Mouse (Mus musculus) large intestine, adult 2 months (tissue): Measurements from ENCODE around the gene Pot1b. TPM values are rescaled to one million over a fixed set of nuclear protein-coding genes. Genes with fewer than 3 reads are reported as not detected.

ENCODE experiments used
- DNase-seq: peaks from one replicate; pipeline ENCODE4 v3.0.0-alpha.2; 2012; ENCODE audit warnings: low read depth, low spot score
- WGBS: fragments of 180-500 bp; shearing (Covaris S2); methylation state at CpG from one replicate; pipeline ENCODE4 v1.1.7; 2018; 5-methylcytosine and 5-hydroxymethylcytosine counted together
- polyA plus RNA-seq: library from polyadenylated mRNA; depleted of rRNA; stranded (reverse); fragments of >200 nt; gene quantifications from 2 replicates; pipeline ENCODE4 v1.2.3, GENCODE M21; 2012; rRNA removed

Pot1b gene
- 2.4 and 3.9 TPM in 2 replicates for polyA plus RNA-seq

GRCm38 (mm10) chr17:55711984-55712811 is at the start of gene Pot1b:
TSS of gene Pot1b (minus strand) at chr17:55712628.
- under 1% methylated on average over 37 of the region's 37 CpGs for WGBS
- peak; percentile 82 for DNase-seq

GRCm38 (mm10) chr17:55751170-55751569 is 38.7 kb upstream of the Pot1b start:
- DNase-seq, result no peak
- WGBS, result 77% methylated on average over 2 of the region's 2 CpGs

GRCm38 (mm10) chr17:55749786-55750185 is 37.4 kb upstream of the Pot1b start, which contains the start of gene Adgre4:
TSS of gene Adgre4 (plus strand) at chr17:55749984.
- no peak for DNase-seq
- 44% methylated on average over 2 of the region's 2 CpGs for WGBS

GRCm38 (mm10) chr17:55736675-55737074 is 24.2 kb upstream of the Pot1b start:
- DNase-seq, result no peak
- WGBS, result 70% methylated on average over 1 of the region's 1 CpGs

GRCm38 (mm10) chr17:55726193-55726592 is 13.8 kb upstream of the Pot1b start:
- WGBS, result 44% methylated on average over 2 of the region's 2 CpGs
- no peak for DNase-seq

GRCm38 (mm10) chr17:55722250-55722649 is 9.8 kb upstream of the Pot1b start:
- DNase-seq, result no peak
- 50% methylated on average over 2 of the region's 2 CpGs for WGBS

- DNase-seq, result no peak
- WGBS, result 70% methylated on average over 1 of the region's 1 CpGs
These were observed 8.8 kb upstream of the Pot1b start for GRCm38 (mm10) chr17:55721270-55721669.

GRCm38 (mm10) chr17:55702865-55703264 is 9.6 kb downstream of the Pot1b start:
- 86% methylated on average over 5 of the region's 5 CpGs for WGBS
- no peak for DNase-seq

GRCm38 (mm10) chr17:55702161-55702820 is 10.1 kb downstream of the Pot1b start:
- 66% methylated on average over 3 of the region's 3 CpGs for WGBS
- peak; percentile 44 for DNase-seq

GRCm38 (mm10) chr17:55699388-55699787 is 13.0 kb downstream of the Pot1b start:
- 81% methylated on average over 2 of the region's 2 CpGs for WGBS
- DNase-seq, result no peak

- DNase-seq, result no peak
- 90% methylated on average over 2 of the region's 2 CpGs for WGBS
These were observed 51.3 kb downstream of the Pot1b start for GRCm38 (mm10) chr17:55661099-55661498.

- 87% methylated on average over 3 of the region's 3 CpGs for WGBS
These were observed 87.3 kb downstream of the Pot1b start, which contains the start of gene Vmn2r118 for GRCm38 (mm10) chr17:55625092-55625491. TSS of gene Vmn2r118 (minus strand) at chr17:55625192.

More at GRCm38 (mm10) chr17:55625092-55625491, 87.3 kb downstream of the Pot1b start, which contains the start of gene Vmn2r118:
- DNase-seq, result no peak

Other genes starting within 250 kb of the Pot1b start
- not detected in 2 replicates for gene Vmn2r118, start 87.4 kb downstream of the Pot1b start, polyA plus RNA-seq
- gene Adgre4, start 37.4 kb upstream of the Pot1b start, polyA plus RNA-seq, result 0.41 and 1.1 TPM in 2 replicates
- gene Zfp119a, start 166.3 kb upstream of the Pot1b start, polyA plus RNA-seq, result 0.35 and 0.56 TPM in 2 replicates
- 0.89 and 1.3 TPM in 2 replicates for gene Zfp959, start 179.5 kb upstream of the Pot1b start, polyA plus RNA-seq
- gene Zfp119b, start 236.9 kb upstream of the Pot1b start, polyA plus RNA-seq, result 0.45 and 0.60 TPM in 2 replicates
- 5.6 and 7.3 TPM in 2 replicates for gene Ebi3, start 240.0 kb upstream of the Pot1b start, polyA plus RNA-seq
- 5.8 and 7.2 TPM in 2 replicates for gene Yju2, start 246.5 kb upstream of the Pot1b start, polyA plus RNA-seq